ENCODE assay signal across 9 mouse cellular contexts in the genomic region with DNA sequence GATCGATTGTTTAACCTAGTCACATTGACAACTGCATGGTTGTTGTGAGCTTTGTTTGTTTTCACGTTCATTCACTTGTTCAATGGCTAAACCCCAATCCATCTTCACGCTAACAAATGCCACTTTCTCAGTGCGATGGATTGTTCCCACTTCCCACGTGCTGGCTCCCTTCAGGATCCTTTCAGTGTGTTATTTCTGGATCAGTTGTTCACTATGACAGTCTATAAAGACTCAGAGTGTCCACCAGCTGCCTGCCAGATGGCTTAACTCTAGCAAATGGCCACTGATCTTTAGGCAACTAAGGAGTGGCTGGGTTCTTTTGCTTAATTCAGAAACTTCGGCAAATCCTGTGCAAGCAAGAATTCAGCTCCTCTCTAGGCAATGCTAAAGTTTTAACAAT.
A peak's percentile ranks its signal among the peaks of the same experiment; 100 is the strongest.
DNase-seq lines count a peak whose midpoint lies in the region; ATAC-seq lines count a peak whose summit lies in the region.
"Had no signal": no experiment of that assay in that cellular context is flagged by ENCODE, and none has a peak within 500 bp of the region (broad histone marks: within the 10 kb centered on the region; RNA-seq: fewer than 3 reads in every experiment).

No protein-coding gene starts in this region.

- no peak overlapping the region for H3K4me2 ChIP-seq in forebrain, embryonic 12.5 days
- H3K4me2 ChIP-seq: heart, embryonic 11.5 days had no signal

- H3K9me3 ChIP-seq in forebrain, embryonic 12.5 days = no peaks in the 10 kb centered on the region

- H3K9ac ChIP-seq in forebrain, embryonic 12.5 days = no peak overlapping the region

- DNase-seq in layer of hippocampus, adult 18-20 months (ENCODE audit: low spot score in 2 of 2) = peak; percentile 35 to 51
- DNase-seq in layer of hippocampus, adult 9-10 months (ENCODE audit: low spot score) = no peak
- DNase-seq in left cerebral cortex, adult 9 months (ENCODE audit: low spot score in 2 of 2) = peak; percentile 14 to 58
- DNase-seq in retina, postnatal 1 day = peak; percentile 92
- DNase-seq in adrenal gland, postnatal 14 days = no peak
- DNase-seq in cerebellum, adult 11-12 months = no peak

- WGBS in forebrain, embryonic 12.5 days = 5% methylated on average over 6 of the region's 6 CpGs

- peaks cover 21% of the 10 kb centered on the region for H3K4me1 ChIP-seq in forebrain, embryonic 12.5 days

- H3K36me3 ChIP-seq in forebrain, embryonic 12.5 days (replicated peaks) = no peaks in the 10 kb centered on the region

- H3K4me3 ChIP-seq in forebrain, embryonic 12.5 days (replicated peaks) = no peak overlapping the region

- peaks cover 15% of the 10 kb centered on the region for H3K27me3 ChIP-seq in forebrain, embryonic 12.5 days

- 0 out of 2 replicates have a peak overlapping the region, but pooled peaks have one; percentile 19 for H3K27ac ChIP-seq in forebrain, embryonic 12.5 days

- peak; percentile 92 for ATAC-seq in forebrain, embryonic 12.5 days (ENCODE audit: low FRiP score)
- no peak for ATAC-seq in megakaryocyte, adult 5-6 weeks (ENCODE audit: poor library complexity, severe bottlenecking)

Comparison
In these comparisons a context has a peak if more than half of its experiments do, and no peak if none do; other contexts are left out.
1. DNase-seq: peak in layer of hippocampus, adult 18-20 months (2 of 2), left cerebral cortex, adult 9 months (2 of 2) and retina, postnatal 1 day (single experiment); none in layer of hippocampus, adult 9-10 months (single experiment), adrenal gland, postnatal 14 days (single experiment) and cerebellum, adult 11-12 months (single experiment).